In genomic region chrX:12373670-12374069, GRCm38 (mm10) we compare ENCODE assay signal across 16 mouse cellular contexts.
DNase-seq lines count a peak whose midpoint lies in the region; ATAC-seq and TF ChIP-seq lines count a peak whose summit lies in the region.
"Had no signal": no experiment of that assay in that cellular context is flagged by ENCODE, and none has a peak within 500 bp of the region (broad histone marks: within the 10 kb centered on the region; RNA-seq: fewer than 3 reads in every experiment).

No protein-coding gene starts in this region.

- H3K36me3 ChIP-seq in lung, embryonic 16.5 days (ENCODE audit: control insufficient read depth, insufficient read depth, low read length), result no peaks in the 10 kb centered on the region
- no peaks in the 10 kb centered on the region for H3K36me3 ChIP-seq in MEL (ENCODE audit: control insufficient read depth in 1 of 2, insufficient read depth in 2 of 2, low read length in 2 of 2)
- no peaks in the 10 kb centered on the region for H3K36me3 ChIP-seq in embryonic facial prominence, embryonic 10.5 days (replicated peaks)
- H3K36me3 ChIP-seq in stomach, embryonic 14.5 days (ENCODE audit: control insufficient read depth, insufficient read depth, low read length), result no peaks in the 10 kb centered on the region
- H3K36me3 ChIP-seq in kidney, embryonic 15.5 days, result no peaks in the 10 kb centered on the region
- H3K36me3 ChIP-seq: embryonic facial prominence, embryonic 15.5 days; hindbrain, embryonic 10.5 days; liver, embryonic 12.5 days; neural tube, embryonic 12.5 days had no signal

- no peaks in the 10 kb centered on the region; the same call in 1 of the 2 replicates for H3K27me3 ChIP-seq in lung, embryonic 16.5 days (ENCODE audit: control insufficient read depth, insufficient read depth, low read depth, low read length)
- H3K27me3 ChIP-seq in MEL (ENCODE audit: control insufficient read depth in 1 of 2, insufficient read depth in 2 of 2, low read length in 2 of 2), result peaks cover 3 to 4% of the 10 kb centered on the region in 2 experiments; a peak in 3 of 4 replicates
- H3K27me3 ChIP-seq in embryonic facial prominence, embryonic 10.5 days (replicated peaks; ENCODE audit: low read depth, poor library complexity, severe bottlenecking), result peaks cover 97% of the 10 kb centered on the region
- no peaks in the 10 kb centered on the region for H3K27me3 ChIP-seq in stomach, embryonic 14.5 days (ENCODE audit: control insufficient read depth, insufficient read depth, low read length)
- peaks cover 42% of the 10 kb centered on the region; the same call in 1 of the 2 replicates for H3K27me3 ChIP-seq in kidney, embryonic 15.5 days
- H3K27me3 ChIP-seq: embryonic facial prominence, embryonic 15.5 days; neural tube, embryonic 12.5 days had no signal

- no peak for TF ChIP-seq POLR2A in MEL (IDR thresholded peaks at IDR 0.05; ENCODE audit: control insufficient read depth in 1 of 2, insufficient read depth in 1 of 2, low read depth in 1 of 2, low read length in 2 of 2, poor library complexity in 1 of 2)

- H3K9me3 ChIP-seq in lung, embryonic 16.5 days (ENCODE audit: control insufficient read depth, low read length), result no peaks in the 10 kb centered on the region
- H3K9me3 ChIP-seq in MEL (replicated peaks; ENCODE audit: insufficient read depth, low read length), result no peaks in the 10 kb centered on the region
- no peaks in the 10 kb centered on the region for H3K9me3 ChIP-seq in embryonic facial prominence, embryonic 10.5 days
- H3K9me3 ChIP-seq in stomach, embryonic 14.5 days (ENCODE audit: control insufficient read depth, low read depth, low read length), result no peaks in the 10 kb centered on the region
- H3K9me3 ChIP-seq in kidney, embryonic 15.5 days (replicated peaks), result no peaks in the 10 kb centered on the region
- H3K9me3 ChIP-seq: embryonic facial prominence, embryonic 15.5 days; hindbrain, embryonic 10.5 days; liver, embryonic 12.5 days; neural tube, embryonic 12.5 days had no signal

- 49% methylated on average over 6 of the region's 6 CpGs for WGBS in lung, embryonic 16.5 days
- WGBS in embryonic facial prominence, embryonic 10.5 days, result 70% methylated on average over 6 of the region's 6 CpGs
- WGBS in stomach, embryonic 14.5 days, result 66% methylated on average over 6 of the region's 6 CpGs
- 65% methylated on average over 6 of the region's 6 CpGs for WGBS in kidney, embryonic 15.5 days

- no peak for DNase-seq in lung, postnatal 36 days
- peak; percentile 8 for DNase-seq in MEL (ENCODE audit: low read depth, low spot score)
- DNase-seq in embryonic facial prominence, embryonic 10.5 days (ENCODE audit: low spot score), result peak; percentile 13
- DNase-seq in retina, postnatal 1 day, result no peak
- DNase-seq: adrenal gland, adult 8-10 months; cerebellum, adult 18-20 months; heart, adult 18-20 months; right cerebral cortex, postnatal 14 days; thymus, postnatal 25 days had no signal

- H3K27ac ChIP-seq in lung, embryonic 16.5 days (ENCODE audit: low read length), result no peak overlapping the region
- no peak overlapping the region for H3K27ac ChIP-seq in MEL (ENCODE audit: control insufficient read depth, low read depth, low read length)
- no peak overlapping the region for H3K27ac ChIP-seq in embryonic facial prominence, embryonic 10.5 days (replicated peaks)
- H3K27ac ChIP-seq in stomach, embryonic 14.5 days (ENCODE audit: low read length), result no peak overlapping the region
- H3K27ac ChIP-seq in kidney, embryonic 15.5 days, result no peak overlapping the region
- H3K27ac ChIP-seq: embryonic facial prominence, embryonic 15.5 days; hindbrain, embryonic 10.5 days; liver, embryonic 12.5 days; neural tube, embryonic 12.5 days had no signal

- no peak for TF ChIP-seq CTCF in MEL (IDR thresholded peaks at IDR 0.05 in 2 of 3, conservative IDR thresholded peaks at IDR 0.05 in 1 of 3; ENCODE audit: control insufficient read depth in 1 of 3, insufficient read depth in 1 of 3, low read depth in 2 of 3, low read length in 3 of 3, poor library complexity in 1 of 3, severe bottlenecking in 1 of 3)

- no peak overlapping the region for H3K4me2 ChIP-seq in lung, embryonic 16.5 days (ENCODE audit: low read depth, low read length)
- no peak overlapping the region for H3K4me2 ChIP-seq in stomach, embryonic 14.5 days (replicated peaks; ENCODE audit: low read depth, low read length)
- H3K4me2 ChIP-seq in kidney, embryonic 15.5 days, result no peak overlapping the region
- H3K4me2 ChIP-seq: embryonic facial prominence, embryonic 15.5 days; liver, embryonic 12.5 days; neural tube, embryonic 12.5 days had no signal

- H3K79me2 ChIP-seq in MEL (ENCODE audit: control insufficient read depth, insufficient read depth, low read length, poor library complexity), result no peaks in the 10 kb centered on the region

- TF ChIP-seq EP300 in MEL (IDR thresholded peaks at IDR 0.05; ENCODE audit: low read depth in 1 of 2, low read length in 2 of 2), result no peak

- 0 out of 2 replicates have a peak, but pooled peaks cover 2% of the 10 kb centered on the region for H3K4me1 ChIP-seq in lung, embryonic 16.5 days (replicated peaks; ENCODE audit: control insufficient read depth, insufficient read depth, low read length)
- H3K4me1 ChIP-seq in MEL (ENCODE audit: control insufficient read depth in 1 of 2, insufficient read depth in 2 of 2, low read length in 2 of 2), result no peaks in the 10 kb centered on the region
- no peaks in the 10 kb centered on the region for H3K4me1 ChIP-seq in embryonic facial prominence, embryonic 10.5 days
- no peaks in the 10 kb centered on the region for H3K4me1 ChIP-seq in stomach, embryonic 14.5 days (ENCODE audit: control insufficient read depth, insufficient read depth, low read length)
- 0 out of 2 replicates have a peak, but pooled peaks cover 6% of the 10 kb centered on the region for H3K4me1 ChIP-seq in kidney, embryonic 15.5 days
- H3K4me1 ChIP-seq: embryonic facial prominence, embryonic 15.5 days; hindbrain, embryonic 10.5 days; liver, embryonic 12.5 days; neural tube, embryonic 12.5 days had no signal

- peak; percentile 77 for ATAC-seq in lung, embryonic 16.5 days (ENCODE audit: low read depth)
- 0 out of 2 replicates have a peak, but pooled peaks have one; percentile 65 for ATAC-seq in stomach, embryonic 14.5 days (ENCODE audit: insufficient number of reproducible peaks, insufficient read depth, low FRiP score, low read depth)
- ATAC-seq in kidney, embryonic 15.5 days (replicated peaks; ENCODE audit: low FRiP score), result no peak
- ATAC-seq: liver, embryonic 12.5 days had no signal

- H3K9ac ChIP-seq in lung, embryonic 16.5 days (ENCODE audit: low read length), result no peak overlapping the region
- no peak overlapping the region for H3K9ac ChIP-seq in MEL (ENCODE audit: control insufficient read depth, low read depth, low read length, poor library complexity, severe bottlenecking)
- no peak overlapping the region for H3K9ac ChIP-seq in stomach, embryonic 14.5 days (replicated peaks; ENCODE audit: low read depth, low read length)
- H3K9ac ChIP-seq in kidney, embryonic 15.5 days, result no peak overlapping the region
- H3K9ac ChIP-seq: embryonic facial prominence, embryonic 15.5 days; liver, embryonic 12.5 days; neural tube, embryonic 12.5 days had no signal

- TF ChIP-seq RAD21 in MEL (IDR thresholded peaks at IDR 0.05; ENCODE audit: low read depth, low read length), result no peak

- H3K4me3 ChIP-seq in lung, embryonic 16.5 days (ENCODE audit: low read length), result no peak overlapping the region
- no peak overlapping the region for H3K4me3 ChIP-seq in MEL (ENCODE audit: control insufficient read depth in 1 of 2, insufficient read depth in 1 of 2, low read depth in 2 of 2, low read length in 2 of 2)
- H3K4me3 ChIP-seq in embryonic facial prominence, embryonic 10.5 days, result no peak overlapping the region
- no peak overlapping the region for H3K4me3 ChIP-seq in stomach, embryonic 14.5 days (ENCODE audit: low read depth, low read length)
- no peak overlapping the region for H3K4me3 ChIP-seq in kidney, embryonic 15.5 days (replicated peaks)
- H3K4me3 ChIP-seq: embryonic facial prominence, embryonic 15.5 days; hindbrain, embryonic 10.5 days; liver, embryonic 12.5 days; neural tube, embryonic 12.5 days had no signal

TF ChIP-seq in MEL, 35 proteins besides CTCF, POLR2A, EP300 and RAD21:
- no peak for TF ChIP-seq MAZ (IDR thresholded peaks at IDR 0.05; ENCODE audit: low read depth, low read length)
- TF ChIP-seq HCFC1 (IDR thresholded peaks at IDR 0.05; ENCODE audit: low read depth, low read length), result no peak
- TF ChIP-seq POLR2AphosphoS5 (IDR thresholded peaks at IDR 0.05; ENCODE audit: borderline replicate concordance, low read depth, low read length), result no peak
- TF ChIP-seq MAFK (IDR thresholded peaks at IDR 0.05; ENCODE audit: borderline replicate concordance, low read depth, low read length), result no peak
- no peak for TF ChIP-seq MYB (IDR thresholded peaks at IDR 0.05; ENCODE audit: low read depth, low read length)
- no peak for TF ChIP-seq KAT2A (conservative IDR thresholded peaks at IDR 0.05; ENCODE audit: low read depth, low read length)
- TF ChIP-seq CHD1 (IDR thresholded peaks at IDR 0.05; ENCODE audit: low read depth, low read length), result no peak
- TF ChIP-seq TBP (IDR thresholded peaks at IDR 0.05; ENCODE audit: low read depth, low read length), result no peak
- TF ChIP-seq JUND (IDR thresholded peaks at IDR 0.05; ENCODE audit: low read depth, low read length), result no peak
- TF ChIP-seq MYC (IDR thresholded peaks at IDR 0.05; ENCODE audit: low read depth, low read length), result no peak
- TF ChIP-seq NRF1 (IDR thresholded peaks at IDR 0.05; ENCODE audit: insufficient read depth, low read depth, low read length, poor library complexity, severe bottlenecking), result no peak
- no peak for TF ChIP-seq ELF1 (IDR thresholded peaks at IDR 0.05; ENCODE audit: low read depth, low read length)
- TF ChIP-seq ZNF384 (IDR thresholded peaks at IDR 0.05; ENCODE audit: low read depth, low read length), result no peak
- TF ChIP-seq POLR2AphosphoS2 (IDR thresholded peaks at IDR 0.05; ENCODE audit: low read length), result no peak
- no peak for TF ChIP-seq MEF2A (IDR thresholded peaks at IDR 0.05; ENCODE audit: extremely low read depth, insufficient replicate concordance, low read depth, low read length, poor library complexity, severe bottlenecking)
- TF ChIP-seq USF1 (IDR thresholded peaks at IDR 0.05; ENCODE audit: low read depth, low read length), result no peak
- no peak for TF ChIP-seq SIN3A (IDR thresholded peaks at IDR 0.05; ENCODE audit: low read length)

Comparison
In these comparisons a context has a peak if more than half of its experiments do, and no peak if none do; other contexts are left out.
1. DNase-seq: peak in MEL (single experiment) and embryonic facial prominence, embryonic 10.5 days (single experiment); none in lung, postnatal 36 days (single experiment) and retina, postnatal 1 day (single experiment).